Comparison of ENCODE assay signal across 8 mouse cellular contexts in the genomic region with DNA sequence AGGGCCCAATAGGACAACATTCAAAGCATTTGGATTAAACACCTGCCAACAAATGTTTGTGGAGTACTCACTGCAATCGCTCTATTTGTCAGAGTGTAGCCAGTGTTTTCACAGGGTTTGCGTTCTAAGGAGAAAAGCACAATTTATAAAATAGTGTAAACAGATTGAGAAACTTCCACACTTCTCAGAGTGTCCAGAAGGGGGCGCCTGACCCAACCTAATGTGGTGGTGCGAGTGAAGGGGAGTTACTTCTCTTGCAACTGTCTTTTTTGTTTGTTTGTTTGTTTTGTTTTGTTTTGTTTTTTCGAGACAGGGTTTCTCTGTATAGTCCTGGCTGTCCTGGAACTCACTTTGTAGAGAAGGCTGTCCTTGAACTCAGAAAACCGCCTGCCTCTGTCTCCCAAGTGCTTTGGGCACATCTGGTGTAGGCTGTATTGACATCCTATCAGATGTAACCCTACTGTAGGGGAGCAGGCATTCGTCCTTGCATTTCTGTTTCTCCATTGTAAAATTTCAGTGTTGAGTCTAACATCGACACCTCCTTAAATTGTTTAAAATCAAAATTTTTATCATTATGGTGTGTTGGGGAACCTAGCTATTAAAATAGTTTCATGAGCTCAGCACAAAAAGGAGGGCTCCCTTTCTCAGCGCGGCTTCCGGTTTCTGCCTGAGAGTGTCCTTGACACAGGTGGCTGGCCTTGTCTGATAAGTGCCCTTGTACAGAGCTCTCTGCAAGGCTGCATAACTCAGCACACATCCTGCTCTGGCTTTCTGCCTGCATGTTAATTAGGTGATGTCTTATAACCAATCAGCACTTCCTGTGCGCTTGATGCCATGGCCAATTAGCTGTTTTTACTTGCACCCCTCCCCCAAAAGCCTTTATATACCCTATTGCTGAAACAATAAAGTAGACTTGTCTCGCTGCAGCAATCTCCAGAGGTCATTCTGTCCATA.
DNase-seq lines count a peak whose midpoint lies in the region; ATAC-seq and TF ChIP-seq lines count a peak whose summit lies in the region.

No protein-coding gene starts in this region.

- peak; percentile 4 to 46 for DNase-seq in heart, adult 18-20 months
- DNase-seq in heart, adult 11 months, result no peak
- DNase-seq in adrenal gland, adult (ENCODE audit: inconsistent age in 2 of 2, low spot score in 1 of 2), result peak; percentile 8 to 74
- peak; percentile 48 for DNase-seq in hindbrain, postnatal 0 days (ENCODE audit: low spot score)
- peak; percentile 69 for DNase-seq in lung, embryonic 14.5 days
- DNase-seq in retina, postnatal 1 day, result peak; percentile 42
- DNase-seq in natural killer cell, adult 2 months (ENCODE audit: low spot score in 2 of 2), result no peak

- 50% methylated on average over 13 of the region's 13 CpGs for WGBS in forebrain, embryonic 13.5 days
- WGBS in hindbrain, postnatal 0 days, result 52% methylated on average over 13 of the region's 13 CpGs
- 34% methylated on average over 13 of the region's 13 CpGs for WGBS in lung, embryonic 14.5 days

- H3K27me3 ChIP-seq in forebrain, embryonic 13.5 days, result no peaks in the 10 kb centered on the region
- no peaks in the 10 kb centered on the region for H3K27me3 ChIP-seq in hindbrain, postnatal 0 days (ENCODE audit: insufficient read depth, low read length)
- H3K27me3 ChIP-seq in lung, embryonic 14.5 days (ENCODE audit: insufficient read depth, low read length), result no peaks in the 10 kb centered on the region

- H3K9ac ChIP-seq in forebrain, embryonic 13.5 days, result no peak overlapping the region
- H3K9ac ChIP-seq in hindbrain, postnatal 0 days (replicated peaks; ENCODE audit: low read length), result no peak overlapping the region
- H3K9ac ChIP-seq in lung, embryonic 14.5 days, result no peak overlapping the region

- H3K4me1 ChIP-seq in forebrain, embryonic 13.5 days, result peaks cover 8% of the 10 kb centered on the region
- no peaks in the 10 kb centered on the region for H3K4me1 ChIP-seq in hindbrain, postnatal 0 days (ENCODE audit: insufficient read depth, low read length)
- H3K4me1 ChIP-seq in lung, embryonic 14.5 days (ENCODE audit: insufficient read depth), result no peaks in the 10 kb centered on the region

- H3K4me2 ChIP-seq in forebrain, embryonic 13.5 days, result no peak overlapping the region
- no peak overlapping the region for H3K4me2 ChIP-seq in hindbrain, postnatal 0 days (ENCODE audit: low read depth, low read length)
- no peak overlapping the region for H3K4me2 ChIP-seq in lung, embryonic 14.5 days

- H3K9me3 ChIP-seq in forebrain, embryonic 13.5 days (replicated peaks), result no peaks in the 10 kb centered on the region
- no peaks in the 10 kb centered on the region for H3K9me3 ChIP-seq in hindbrain, postnatal 0 days (ENCODE audit: low read length)
- H3K9me3 ChIP-seq in lung, embryonic 14.5 days (ENCODE audit: low read depth, low read length), result 0 out of 2 replicates have a peak, but pooled peaks cover 3% of the 10 kb centered on the region

- no peak overlapping the region for H3K4me3 ChIP-seq in forebrain, embryonic 13.5 days
- H3K4me3 ChIP-seq in hindbrain, postnatal 0 days (ENCODE audit: low read length), result no peak overlapping the region
- no peak overlapping the region for H3K4me3 ChIP-seq in lung, embryonic 14.5 days (ENCODE audit: low read depth, low read length)

- no peak overlapping the region for H3K27ac ChIP-seq in forebrain, embryonic 13.5 days
- no peak overlapping the region for H3K27ac ChIP-seq in hindbrain, postnatal 0 days
- H3K27ac ChIP-seq in lung, embryonic 14.5 days (ENCODE audit: low read depth), result no peak overlapping the region

- TF ChIP-seq CTCF in hindbrain, postnatal 0 days (IDR thresholded peaks at IDR 0.05; ENCODE audit: low read depth), result peak; percentile 71
- TF ChIP-seq CTCF in lung, embryonic 14.5 days (IDR thresholded peaks at IDR 0.05; ENCODE audit: low read depth), result peak; percentile 62

- H3K36me3 ChIP-seq in forebrain, embryonic 13.5 days (ENCODE audit: poor library complexity, severe bottlenecking), result no peaks in the 10 kb centered on the region
- no peaks in the 10 kb centered on the region for H3K36me3 ChIP-seq in hindbrain, postnatal 0 days (ENCODE audit: insufficient read depth, low read length)
- H3K36me3 ChIP-seq in lung, embryonic 14.5 days (ENCODE audit: insufficient read depth), result no peaks in the 10 kb centered on the region

- peak; percentile 92 for ATAC-seq in forebrain, embryonic 13.5 days
- 0 out of 2 replicates have a peak, but pooled peaks have one; percentile 40 for ATAC-seq in hindbrain, postnatal 0 days
- peak; percentile 66; the same call in 1 of the 2 replicates for ATAC-seq in lung, embryonic 14.5 days (ENCODE audit: insufficient read depth)

Comparison
In these comparisons a context has a peak if more than half of its experiments do, and no peak if none do; other contexts are left out.
1. DNase-seq: peak in heart, adult 18-20 months (2 of 2), adrenal gland, adult (2 of 2), hindbrain, postnatal 0 days (single experiment), lung, embryonic 14.5 days (single experiment) and retina, postnatal 1 day (single experiment); none in heart, adult 11 months (single experiment) and natural killer cell, adult 2 months (0 of 2).
2. ATAC-seq: peak in every context shown above with its lines; median percentile 92 in forebrain, embryonic 13.5 days; 66 in lung, embryonic 14.5 days; 40 in hindbrain, postnatal 0 days.